Mouse (Mus musculus) cerebellum, adult 9-11 months (tissue): ENCODE measurements around the gene Gpi1.

Experiments used
- DNase-seq: peaks from one replicate; pipeline ENCODE4 v3.0.0; 2022

Gpi1 gene

GRCm38 (mm10) chr7:34230116-34230515 lies at the start of gene Gpi1:
TSS of gene Gpi1 (minus strand) at chr7:34230336.
- peak; percentile 85 for DNase-seq

- no peak for DNase-seq
Observed at GRCm38 (mm10) chr7:34277656-34278055, 47.5 kb upstream of the Gpi1 start.

GRCm38 (mm10) chr7:34276066-34276465 lies 45.9 kb upstream of the Gpi1 start:
- no peak for DNase-seq

- no peak for DNase-seq
Observed at GRCm38 (mm10) chr7:34272465-34272864, 42.3 kb upstream of the Gpi1 start.

- DNase-seq, result no peak
Observed at GRCm38 (mm10) chr7:34268463-34268862, 38.3 kb upstream of the Gpi1 start.

- no peak for DNase-seq
Observed at GRCm38 (mm10) chr7:34266421-34266820, 36.3 kb upstream of the Gpi1 start.

- peak; percentile 77 for DNase-seq
Observed at GRCm38 (mm10) chr7:34265876-34266346, 35.8 kb upstream of the Gpi1 start.

- no peak for DNase-seq
Observed at GRCm38 (mm10) chr7:34263437-34263836, 33.3 kb upstream of the Gpi1 start.

- DNase-seq, result no peak
Observed at GRCm38 (mm10) chr7:34258407-34258806, 28.3 kb upstream of the Gpi1 start.

GRCm38 (mm10) chr7:34257279-34257678 lies 27.1 kb upstream of the Gpi1 start:
- no peak for DNase-seq

GRCm38 (mm10) chr7:34255916-34256315 lies 25.8 kb upstream of the Gpi1 start:
- no peak for DNase-seq

- no peak for DNase-seq
Observed at GRCm38 (mm10) chr7:34255137-34255536, 25.0 kb upstream of the Gpi1 start.

GRCm38 (mm10) chr7:34252030-34252429 lies 21.9 kb upstream of the Gpi1 start:
- DNase-seq, result peak; percentile 33

GRCm38 (mm10) chr7:34250738-34251137 lies 20.6 kb upstream of the Gpi1 start, which contains the start of gene Gm6096:
TSS of gene Gm6096 (plus strand) at chr7:34251038.
- no peak for DNase-seq

- DNase-seq, result no peak
Observed at GRCm38 (mm10) chr7:34246870-34247499, 16.8 kb upstream of the Gpi1 start.

GRCm38 (mm10) chr7:34242176-34242575 lies 12.0 kb upstream of the Gpi1 start:
- peak; percentile 83 for DNase-seq

- peak; percentile 53 for DNase-seq
Observed at GRCm38 (mm10) chr7:34238086-34238485, 8.0 kb upstream of the Gpi1 start.

GRCm38 (mm10) chr7:34235602-34236001 lies 5.5 kb upstream of the Gpi1 start:
- DNase-seq, result no peak

GRCm38 (mm10) chr7:34234610-34235561 lies 4.8 kb upstream of the Gpi1 start:
- DNase-seq, result peak; percentile 61

GRCm38 (mm10) chr7:34233909-34234609 lies 3.9 kb upstream of the Gpi1 start:
- DNase-seq, result peak; percentile 100

GRCm38 (mm10) chr7:34232785-34233725 lies 2.9 kb upstream of the Gpi1 start:
- peak; percentile 49 for DNase-seq

GRCm38 (mm10) chr7:34229691-34230111 lies 435 bp downstream of the Gpi1 start:
- DNase-seq, result peak; percentile 79
